Mouse (Mus musculus): ENCODE results near the gene Gdf10.

Gdf10 gene

GRCm38 (mm10) chr14:33923168-33924070 lies at the start of gene Gdf10:
Gdf10 (plus strand) TSS chr14:33923587.
- DNase-seq (ENCODE audit: low spot score in 2 of 2) = no peak

DNA sequence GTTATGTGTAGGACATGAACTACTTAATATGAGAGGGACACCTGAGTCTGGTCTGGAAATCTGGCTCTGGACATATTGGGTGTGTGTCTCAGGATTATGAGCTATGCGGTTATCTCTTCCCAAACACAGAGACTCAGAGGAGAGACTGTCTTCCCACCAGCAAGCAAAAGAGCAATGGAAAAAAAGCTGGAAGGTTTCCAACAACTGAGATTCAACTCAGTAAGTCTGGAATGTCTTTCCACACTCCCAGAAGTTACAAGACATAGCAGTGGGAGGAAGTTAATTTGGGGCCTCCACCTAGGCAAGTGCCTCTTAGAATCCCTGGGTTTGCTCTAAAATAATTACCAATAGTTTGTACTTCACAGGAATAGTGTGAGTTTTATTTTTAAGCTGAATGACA lies 44.6 kb upstream of the Gdf10 start:
- DNase-seq (ENCODE audit: low spot score in 2 of 2) = no peak

- DNase-seq (ENCODE audit: low spot score in 2 of 2) = no peak
Measured at GRCm38 (mm10) chr14:33880236-33880635, 43.2 kb upstream of the Gdf10 start.

DNA sequence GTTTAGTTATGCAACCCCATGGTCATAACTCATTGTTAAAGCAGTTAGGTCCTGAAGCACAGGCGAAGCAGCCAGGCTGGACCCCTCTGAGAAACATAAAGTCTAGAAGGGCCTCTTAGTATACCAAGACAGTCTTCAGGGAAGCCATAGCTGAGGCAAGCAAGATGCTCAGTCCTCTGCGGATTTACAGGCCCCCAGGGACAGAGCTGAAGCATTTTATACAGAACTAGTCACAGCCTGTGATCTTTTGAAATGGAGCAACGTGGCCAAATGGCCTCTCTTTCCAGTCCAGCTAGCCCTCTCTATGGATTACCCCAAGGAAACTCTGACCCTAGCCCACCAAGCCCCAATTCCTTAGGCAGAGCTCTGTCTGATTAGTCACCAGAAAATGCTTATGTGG lies 41.9 kb upstream of the Gdf10 start:
- no peak for DNase-seq (ENCODE audit: low spot score in 2 of 2)

- no peak for DNase-seq (ENCODE audit: low spot score in 2 of 2)
Measured at GRCm38 (mm10) chr14:33883046-33883445, 40.3 kb upstream of the Gdf10 start.

DNA sequence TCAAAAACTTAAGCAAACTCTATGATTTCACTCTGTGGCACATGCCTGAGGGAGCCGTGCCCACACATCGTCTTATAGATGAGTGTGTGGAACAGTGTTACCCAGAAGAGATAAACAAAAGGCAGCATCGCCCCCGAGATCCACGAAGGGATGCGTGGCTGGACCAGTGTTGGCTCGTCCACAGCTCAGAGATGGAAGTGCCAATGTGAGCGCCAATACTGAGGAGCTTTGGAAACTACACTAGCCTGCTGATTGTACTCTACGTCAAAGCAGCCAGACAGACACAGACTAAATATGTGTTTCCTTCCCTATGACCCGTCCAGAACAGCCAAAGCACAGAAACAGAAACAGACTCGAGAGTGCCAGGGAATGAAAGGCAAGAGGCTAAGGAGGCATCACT lies 37.9 kb upstream of the Gdf10 start:
- DNase-seq (ENCODE audit: low spot score in 2 of 2) = no peak

GRCm38 (mm10) chr14:33888387-33889035 lies 34.9 kb upstream of the Gdf10 start:
- no peak for DNase-seq (ENCODE audit: low spot score in 2 of 2)

DNA sequence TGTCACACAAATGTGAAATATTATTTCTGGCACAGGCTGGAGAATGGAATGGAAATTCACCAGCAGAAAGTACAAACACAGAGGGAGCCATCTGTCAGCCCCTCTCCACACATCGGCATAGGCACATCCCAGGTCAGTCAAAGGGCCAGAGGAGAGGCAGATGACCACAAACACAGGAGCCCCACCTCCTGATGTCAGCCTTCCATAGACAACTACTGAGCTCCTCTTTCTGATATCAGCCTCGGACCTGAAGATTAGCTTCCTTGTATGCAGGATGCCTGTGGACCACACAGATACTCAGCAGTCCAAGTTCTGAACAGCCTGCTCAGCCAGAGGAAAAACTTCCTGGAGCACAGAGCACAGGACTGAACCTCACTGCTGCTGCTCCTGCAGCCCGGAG lies 33.4 kb upstream of the Gdf10 start:
- no peak for DNase-seq (ENCODE audit: low spot score in 2 of 2)

DNA sequence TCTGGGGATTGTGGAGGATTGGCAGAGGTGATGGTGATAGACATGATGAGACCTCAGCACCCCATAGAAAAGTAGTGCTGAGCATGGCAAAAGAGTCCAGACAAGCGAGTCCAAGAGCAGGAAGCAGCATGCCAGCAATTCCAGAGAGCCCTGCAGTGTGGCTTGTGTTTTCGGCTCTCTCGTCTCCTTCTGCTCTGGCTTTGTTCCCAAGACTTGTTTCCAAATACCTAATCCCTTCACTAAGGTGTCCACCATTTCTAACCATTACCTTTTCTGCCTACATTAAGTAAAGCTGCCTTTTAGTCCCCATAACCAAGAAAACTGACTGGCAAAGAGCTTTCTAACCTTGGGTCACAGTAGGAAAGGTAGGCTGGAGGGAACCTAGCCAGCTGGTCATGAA lies 31.9 kb upstream of the Gdf10 start:
- no peak for DNase-seq (ENCODE audit: low spot score in 2 of 2)

DNA sequence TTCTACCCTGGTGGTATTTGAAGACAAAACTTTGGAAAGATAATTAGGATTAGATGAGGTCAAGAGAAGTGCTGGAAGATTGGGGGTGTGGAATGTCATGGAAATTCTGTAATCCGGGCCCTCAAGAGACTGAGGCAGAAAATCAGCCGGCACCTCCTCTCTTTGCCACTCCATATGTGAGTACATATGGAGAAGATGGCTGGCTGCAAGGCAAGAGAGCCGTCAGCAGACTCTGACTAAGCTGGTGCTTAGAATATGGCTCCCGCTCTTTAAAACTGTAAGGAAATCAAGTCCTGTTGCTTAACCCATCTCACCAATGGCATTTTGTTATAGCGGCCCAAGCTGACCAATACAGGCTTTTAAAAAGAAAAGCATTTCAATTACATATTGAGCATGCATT lies 27.6 kb upstream of the Gdf10 start:
- no peak for DNase-seq (ENCODE audit: low spot score in 2 of 2)

- no peak for DNase-seq (ENCODE audit: low spot score in 2 of 2)
Measured at GRCm38 (mm10) chr14:33896628-33897300, 26.6 kb upstream of the Gdf10 start.

- no peak for DNase-seq (ENCODE audit: low spot score in 2 of 2)
Measured at GRCm38 (mm10) chr14:33902783-33903182, 20.6 kb upstream of the Gdf10 start.

GRCm38 (mm10) chr14:33903199-33903598 lies 20.2 kb upstream of the Gdf10 start:
- no peak for DNase-seq (ENCODE audit: low spot score in 2 of 2)

DNA sequence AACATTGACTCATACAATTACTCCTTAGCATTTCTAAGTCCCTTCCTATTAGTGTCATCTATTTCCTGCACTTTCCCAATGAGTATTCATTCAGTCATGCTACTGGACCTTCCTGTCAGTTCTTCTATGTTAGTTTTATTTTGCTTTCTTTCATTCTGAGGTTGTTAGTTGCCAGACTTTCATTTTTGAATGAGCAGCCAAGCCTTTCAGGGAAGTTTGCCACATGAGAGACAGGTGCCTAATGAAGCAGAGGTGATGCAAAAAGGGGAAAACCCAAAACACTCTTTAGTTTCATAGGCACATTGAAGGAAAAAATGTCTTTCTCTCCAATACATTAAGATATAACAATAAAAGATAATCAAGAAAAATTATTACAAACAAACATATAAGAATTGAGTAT lies 18.5 kb upstream of the Gdf10 start:
- DNase-seq (ENCODE audit: low spot score in 2 of 2) = no peak

DNA sequence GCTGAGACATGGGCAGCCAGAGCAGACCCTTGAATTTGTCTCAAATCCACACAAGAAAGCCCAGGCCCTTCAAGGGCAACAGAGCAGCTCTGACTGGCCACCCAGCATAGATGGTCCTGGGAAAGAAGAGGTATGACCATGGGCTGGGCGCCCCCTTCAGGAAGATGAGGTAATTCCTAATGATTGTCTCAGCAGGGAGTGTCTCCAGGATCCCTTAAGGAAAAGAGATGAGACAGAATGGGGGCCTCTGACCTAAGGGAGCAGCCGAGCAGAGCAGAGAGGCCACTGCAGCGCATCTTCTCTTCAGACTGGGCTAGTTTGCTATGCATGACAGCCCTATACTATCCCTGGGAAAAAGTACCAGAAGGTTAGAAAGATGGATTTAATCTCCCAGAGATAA lies 9.7 kb upstream of the Gdf10 start:
- no peak for DNase-seq (ENCODE audit: low spot score in 2 of 2)

DNA sequence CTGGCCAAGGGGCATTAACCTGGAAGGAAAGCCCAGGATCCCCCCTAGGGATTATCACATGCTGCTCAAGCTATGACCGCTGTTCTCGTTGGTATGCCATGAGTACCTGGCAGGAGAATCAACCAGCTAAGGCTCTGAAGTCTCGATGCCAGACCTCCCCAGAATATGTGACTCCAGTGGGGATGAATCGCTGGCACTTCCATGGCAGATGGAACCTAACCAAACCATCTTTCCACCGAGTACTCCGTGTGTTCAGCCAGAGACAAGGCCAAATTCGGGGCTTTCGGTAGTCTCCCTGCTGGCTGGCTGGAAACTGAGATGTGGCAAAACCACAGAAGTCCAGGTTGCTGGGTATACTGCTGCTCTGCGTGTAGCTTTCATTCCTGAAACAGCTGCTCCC lies 9.2 kb upstream of the Gdf10 start:
- DNase-seq (ENCODE audit: low spot score in 2 of 2) = no peak

DNA sequence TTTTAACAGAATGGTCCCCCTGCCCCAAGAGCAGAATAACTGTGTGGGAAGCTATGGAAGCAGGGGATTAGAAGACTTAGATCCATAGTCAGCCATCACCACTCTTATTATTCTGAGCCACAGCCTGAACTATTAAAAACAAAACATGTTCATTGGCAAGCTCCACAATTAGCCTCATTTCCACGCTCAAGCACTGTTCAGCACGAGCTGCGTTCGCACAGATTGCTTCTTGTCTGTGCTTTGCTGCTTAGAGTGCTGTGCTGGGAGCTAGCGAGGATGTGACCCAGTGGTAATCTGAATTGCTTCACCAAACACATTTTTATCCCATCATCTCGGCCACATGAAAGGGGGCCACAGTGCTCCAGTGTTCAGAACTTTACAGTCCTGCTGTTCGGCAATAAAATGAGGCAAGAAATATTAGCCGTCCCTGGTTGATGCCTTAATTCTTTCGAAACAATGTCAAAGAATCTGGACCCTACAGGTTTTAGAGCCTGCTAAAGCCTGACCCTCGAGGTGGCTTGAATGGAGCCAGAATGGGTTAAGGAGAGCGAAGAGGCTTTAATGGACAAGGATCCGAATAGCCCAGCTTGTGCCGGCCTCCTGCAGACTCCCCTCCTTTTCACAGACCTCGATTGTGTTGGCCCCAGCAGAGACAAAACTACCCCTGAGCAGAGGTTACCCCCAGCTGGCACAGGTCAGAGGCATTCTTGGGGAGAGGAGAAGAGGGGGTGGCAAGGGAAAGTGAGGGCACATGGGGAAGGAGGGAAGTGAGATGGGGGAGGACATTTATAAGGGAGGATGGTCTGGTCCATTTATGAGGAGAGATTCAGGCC lies 2.4 kb upstream of the Gdf10 start:
- DNase-seq (ENCODE audit: low spot score in 2 of 2) = no peak

DNA sequence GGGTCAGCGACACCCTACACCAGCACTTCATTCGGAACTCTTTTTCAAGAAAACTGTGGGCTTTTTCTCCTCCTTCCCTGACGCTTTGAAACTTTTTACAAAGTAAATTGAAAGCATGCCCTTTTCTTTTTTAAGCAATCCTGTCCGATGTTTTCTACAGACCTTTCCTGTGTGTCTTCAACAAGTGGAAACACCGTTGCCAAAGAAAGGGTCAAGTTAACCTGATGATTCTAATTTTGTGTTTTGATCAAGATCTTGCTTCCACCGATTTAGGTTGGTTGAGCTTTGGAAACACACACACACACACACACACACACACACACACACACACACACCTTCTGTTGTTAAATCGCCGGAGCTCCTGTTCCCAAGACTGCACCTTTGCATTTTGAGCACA lies 618 bp upstream of the Gdf10 start:
- DNase-seq (ENCODE audit: low spot score in 2 of 2) = no peak

GRCm38 (mm10) chr14:33931853-33932252 lies 8.5 kb downstream of the Gdf10 start:
- no peak for DNase-seq (ENCODE audit: low spot score in 2 of 2)

GRCm38 (mm10) chr14:33932935-33933703 lies 9.7 kb downstream of the Gdf10 start:
- peak in 1 of 2 experiments; percentile 39 for DNase-seq (ENCODE audit: low spot score in 2 of 2)

DNA sequence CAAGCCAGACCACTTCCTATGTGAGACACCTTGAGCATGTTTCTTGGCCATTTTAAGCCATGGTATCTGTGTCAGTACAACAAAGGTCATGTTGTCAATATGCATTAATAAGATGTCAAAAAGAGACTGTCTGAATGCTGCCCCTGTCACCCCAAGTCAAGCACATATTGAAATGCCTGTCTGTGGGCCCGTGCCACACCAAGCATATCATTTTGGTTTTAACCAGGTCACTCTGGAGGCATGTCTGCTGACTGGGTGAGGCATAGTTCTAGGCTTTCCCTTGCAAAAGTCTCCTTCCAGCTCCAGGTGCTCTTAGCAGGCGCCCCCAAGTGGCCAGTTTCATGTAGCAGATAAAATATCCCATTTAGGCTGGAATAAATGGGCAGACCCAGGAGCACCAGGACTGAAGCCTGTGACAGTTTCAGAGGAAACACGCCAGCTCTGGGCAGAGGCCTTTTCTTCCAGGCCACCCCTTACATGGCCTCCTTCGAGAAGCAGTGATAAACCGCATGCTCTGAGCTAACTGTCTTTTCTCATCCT lies 10.5 kb downstream of the Gdf10 start:
- DNase-seq (ENCODE audit: low spot score in 2 of 2) = no peak
